Mouse (Mus musculus) embryonic facial prominence, embryonic 14.5 days (tissue): ENCODE data around the gene Golm1. TPM values are rescaled to one million over a fixed set of nuclear protein-coding genes. Genes with fewer than 3 reads are reported as not detected.

Experiments
- ATAC-seq: fragments of 200-750 bp; cut with Nextera tagmentation; 2 replicates; pipeline ENCODE4 v1.8.0; 2017; ENCODE audit warnings: low read depth, moderate number of reproducible peaks, moderate TSS enrichment
- DNase-seq: peaks from one replicate; pipeline ENCODE4 v3.0.0-alpha.2; 2015; ENCODE audit warnings: low spot score
- H3K27ac ChIP-seq: fragments of 300-500 bp; sonication (generic); replicated peaks from 2 replicates; pipeline ENCODE4 v1.5.1; 2014; ENCODE audit warnings: low read depth, mild to moderate bottlenecking, low read length, moderate library complexity
- H3K27me3 ChIP-seq: fragments of 300-500 bp; sonication (generic); replicated peaks from 2 replicates; pipeline ENCODE4 v1.6.1; 2014; ENCODE audit warnings: low read length; ENCODE audit not compliant: control insufficient read depth, insufficient read depth
- H3K36me3 ChIP-seq: fragments of 300-500 bp; sonication (generic); 2 replicates; pipeline ENCODE4 v1.6.1; 2014; ENCODE audit warnings: low read length, mixed read lengths; ENCODE audit not compliant: control insufficient read depth, insufficient read depth
- H3K4me1 ChIP-seq: fragments of 300-500 bp; sonication (generic); 2 replicates; pipeline ENCODE4 v1.6.1; 2014; ENCODE audit warnings: antibody characterized with exemption, low read length; ENCODE audit not compliant: control insufficient read depth, insufficient read depth
- H3K4me2 ChIP-seq: fragments of 300-500 bp; sonication (generic); 2 replicates; pipeline ENCODE4 v1.6.1; 2014; ENCODE audit warnings: low read depth, mild to moderate bottlenecking, low read length, moderate library complexity, mixed read lengths
- H3K4me3 ChIP-seq: fragments of 300-500 bp; sonication (generic); 2 replicates; pipeline ENCODE4 v1.5.1; 2014; ENCODE audit warnings: low read depth, mild to moderate bottlenecking, low read length
- H3K9ac ChIP-seq: fragments of 300-500 bp; sonication (generic); 2 replicates; pipeline ENCODE4 v1.6.1; 2014; ENCODE audit warnings: low read depth, mild to moderate bottlenecking, low read length, moderate library complexity, mixed read lengths
- H3K9me3 ChIP-seq: fragments of 300-500 bp; sonication (generic); 2 replicates; pipeline ENCODE4 v1.6.1; 2016; ENCODE audit warnings: low read length; ENCODE audit not compliant: control insufficient read depth
- WGBS: fragments of 180-500 bp; shearing (Covaris S2); extraction: QIAGEN DNeasy Blood & Tissue Kit; methylation state at CpG from one replicate; pipeline ENCODE4 v1.1.7; 2014; 5-methylcytosine and 5-hydroxymethylcytosine counted together
- polyA plus RNA-seq: library from polyadenylated mRNA; unstranded; fragments of >200 nt; fragmentation: Nextera tagmentation; extraction: Ambion mirVana; gene quantifications from 2 replicates; pipeline ENCODE4 v1.2.1, GENCODE M21; 2014

Golm1 gene
- polyA plus RNA-seq, 1 experiment from 2014 or later = 42.3 TPM

- 55% methylated on average over 13 of the region's 13 CpGs for WGBS
Measured at GRCm38 (mm10) chr13:59688338-59688770, 12.7 kb upstream of the Golm1 start.

DNA sequence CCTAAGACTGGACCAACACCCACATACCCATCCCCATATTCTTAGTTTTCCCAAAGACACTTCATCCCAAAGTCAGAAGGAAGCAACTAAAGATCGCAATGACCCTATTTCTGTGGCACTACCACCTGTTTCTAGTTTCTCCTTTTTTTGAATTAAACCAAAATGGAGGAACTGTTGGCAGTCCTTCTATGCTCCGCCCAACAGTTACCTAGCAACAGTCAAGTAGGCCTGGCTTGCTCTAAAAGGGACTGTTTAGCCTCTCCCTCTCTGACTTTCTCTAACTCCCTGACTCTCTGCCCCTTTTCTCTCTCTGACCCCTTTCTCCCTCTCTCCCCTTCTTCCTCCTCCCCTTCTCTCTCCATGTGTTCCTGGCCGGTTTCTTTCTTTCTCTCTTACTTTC lies 9.6 kb upstream of the Golm1 start:
- H3K9me3 ChIP-seq = no peaks in the 10 kb centered on the region
- no peak overlapping the region for H3K4me3 ChIP-seq
- H3K27me3 ChIP-seq = no peaks in the 10 kb centered on the region
- H3K27ac ChIP-seq = no peak overlapping the region
- WGBS = 80% methylated on average over 3 of the region's 3 CpGs
- H3K36me3 ChIP-seq = no peaks in the 10 kb centered on the region
- H3K4me1 ChIP-seq = no peaks in the 10 kb centered on the region
- H3K4me2 ChIP-seq = no peak overlapping the region
- DNase-seq (no peak), ATAC-seq (no peak)
- H3K9ac ChIP-seq = no peak overlapping the region

More at GRCm38 (mm10) chr13:59688338-59688770, 12.7 kb upstream of the Golm1 start:
- Histone ChIP-seq H3K4me2 (no peak overlapping the region), H3K27me3 (no peaks in the 10 kb centered on the region), H3K4me3 (no peak overlapping the region), H3K9ac (no peak overlapping the region), H3K9me3 (no peaks in the 10 kb centered on the region), H3K27ac (no peak overlapping the region), H3K4me1 (no peaks in the 10 kb centered on the region), H3K36me3 (no peaks in the 10 kb centered on the region)
- ATAC-seq (no peak), DNase-seq (no peak)

GRCm38 (mm10) chr13:59682629-59683028 lies 7.0 kb upstream of the Golm1 start:
- no peaks in the 10 kb centered on the region for H3K9me3 ChIP-seq
- H3K4me3 ChIP-seq = no peak overlapping the region
- H3K36me3 ChIP-seq = no peaks in the 10 kb centered on the region
- H3K27ac ChIP-seq = no peak overlapping the region
- no peak overlapping the region for H3K9ac ChIP-seq
- 28% methylated on average over 7 of the region's 7 CpGs for WGBS
- ATAC-seq (no peak), DNase-seq (peak; percentile 55)
- H3K27me3 ChIP-seq = no peaks in the 10 kb centered on the region
- no peak overlapping the region for H3K4me2 ChIP-seq
- H3K4me1 ChIP-seq = no peaks in the 10 kb centered on the region

GRCm38 (mm10) chr13:59679908-59680307 lies 4.3 kb upstream of the Golm1 start:
- WGBS = 65% methylated on average over 4 of the region's 4 CpGs
- DNase-seq (no peak), ATAC-seq (no peak)
- Histone ChIP-seq H3K4me3 (no peak overlapping the region), H3K27ac (no peak overlapping the region), H3K4me1 (no peaks in the 10 kb centered on the region; the same call in 1 of the 2 replicates), H3K4me2 (no peak overlapping the region), H3K9ac (no peak overlapping the region), H3K27me3 (no peaks in the 10 kb centered on the region), H3K9me3 (no peaks in the 10 kb centered on the region), H3K36me3 (no peaks in the 10 kb centered on the region)

DNA sequence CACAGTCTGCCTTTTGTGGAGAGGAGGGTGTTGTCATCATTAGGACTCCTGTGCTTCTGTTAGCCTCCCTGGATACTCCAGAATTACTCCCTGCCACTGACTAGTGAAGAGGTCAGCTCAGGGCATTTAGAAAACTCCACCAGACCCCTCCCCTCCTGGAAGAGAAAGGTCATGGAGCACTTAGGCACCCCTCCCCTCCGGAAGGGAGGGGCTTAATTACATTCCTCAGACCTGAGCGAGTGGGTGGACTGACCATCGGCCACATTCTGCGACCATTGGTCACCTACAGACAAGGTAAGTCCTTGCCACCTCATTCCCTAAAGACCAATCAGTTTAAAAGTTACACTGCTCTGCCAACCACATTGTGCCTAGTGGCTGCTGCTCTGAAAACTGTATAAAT lies 3.7 kb upstream of the Golm1 start:
- Histone ChIP-seq H3K27ac (no peak overlapping the region), H3K4me1 (peaks cover 5% of the 10 kb centered on the region), H3K36me3 (no peaks in the 10 kb centered on the region), H3K4me2 (no peak overlapping the region), H3K9ac (no peak overlapping the region), H3K4me3 (no peak overlapping the region), H3K9me3 (no peaks in the 10 kb centered on the region), H3K27me3 (no peaks in the 10 kb centered on the region)
- WGBS = 50% methylated on average over 4 of the region's 4 CpGs
- ATAC-seq = no peak
- no peak for DNase-seq

DNA sequence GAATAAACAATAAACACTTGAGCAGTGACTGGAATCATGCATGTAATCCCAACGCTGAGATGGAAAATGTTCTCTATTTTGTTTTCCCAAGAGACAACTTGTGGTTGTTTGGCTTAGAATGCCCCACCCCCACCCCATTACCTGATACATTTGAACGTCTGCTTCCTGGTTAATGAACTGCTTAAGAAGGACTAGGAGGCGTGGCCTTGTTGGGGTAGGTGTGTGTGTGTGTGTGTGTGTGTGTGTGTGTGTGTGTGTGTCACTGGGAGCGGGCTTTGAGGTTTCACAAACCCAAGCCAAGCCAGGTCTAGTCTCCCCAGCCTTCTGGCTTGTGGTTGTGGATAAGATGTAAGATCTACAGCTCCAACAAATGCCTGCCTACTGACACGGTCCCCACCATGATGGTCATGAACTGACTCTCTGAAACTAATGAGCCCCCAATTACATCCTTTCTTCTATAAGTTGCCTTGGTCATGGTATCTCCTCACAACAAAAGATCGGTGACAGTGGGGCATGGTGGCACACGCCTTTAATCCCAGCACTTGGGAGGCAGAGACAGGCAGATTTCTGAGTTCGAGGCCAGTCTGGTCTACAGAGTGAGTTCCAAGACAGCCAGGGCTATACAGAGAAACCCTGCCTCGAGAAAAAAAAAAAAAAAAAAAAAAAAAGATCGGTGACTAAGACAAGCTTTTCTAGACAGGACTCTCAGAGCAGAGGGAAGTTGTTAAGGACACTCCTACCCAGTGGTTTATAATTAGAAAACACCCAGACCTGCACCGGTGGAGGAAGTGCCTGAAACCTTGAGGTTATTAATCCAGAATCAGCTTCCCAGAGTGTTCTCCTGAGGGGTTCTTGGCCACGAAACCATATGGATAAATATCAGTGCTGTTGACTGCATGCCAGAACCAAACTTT lies 962 bp upstream of the Golm1 start:
- no peak for DNase-seq
- H3K27ac ChIP-seq = no peak overlapping the region
- H3K4me2 ChIP-seq = no peak overlapping the region; the same call in 1 of the 2 replicates
- no peak overlapping the region for H3K9ac ChIP-seq
- H3K9me3 ChIP-seq = no peaks in the 10 kb centered on the region
- no peak for ATAC-seq
- WGBS = 70% methylated on average over 12 of the region's 12 CpGs
- H3K4me3 ChIP-seq = no peak overlapping the region
- H3K36me3 ChIP-seq = no peaks in the 10 kb centered on the region
- peaks cover 16% of the 10 kb centered on the region for H3K4me1 ChIP-seq
- H3K27me3 ChIP-seq = no peaks in the 10 kb centered on the region

GRCm38 (mm10) chr13:59674761-59675150 lies 855 bp downstream of the Golm1 start:
- WGBS = 1% methylated on average over 13 of the region's 13 CpGs
- ATAC-seq = no peak
- no peaks in the 10 kb centered on the region for H3K27me3 ChIP-seq
- peak overlapping the region; percentile 67 for H3K27ac ChIP-seq
- no peaks in the 10 kb centered on the region for H3K9me3 ChIP-seq
- H3K4me2 ChIP-seq = peak overlapping the region; percentile 81
- no peaks in the 10 kb centered on the region for H3K36me3 ChIP-seq
- peaks cover 16% of the 10 kb centered on the region for H3K4me1 ChIP-seq
- DNase-seq = peak; percentile 33
- peak overlapping the region; percentile 81 for H3K9ac ChIP-seq
- H3K4me3 ChIP-seq = peak overlapping the region; percentile 78

- peaks cover 16% of the 10 kb centered on the region for H3K4me1 ChIP-seq
- H3K27me3 ChIP-seq = no peaks in the 10 kb centered on the region
- H3K9me3 ChIP-seq = no peaks in the 10 kb centered on the region
- no peak overlapping the region; the same call in 1 of the 2 replicates for H3K9ac ChIP-seq
- WGBS = 5% methylated on average over 3 of the region's 3 CpGs
- H3K36me3 ChIP-seq = no peaks in the 10 kb centered on the region
- ATAC-seq = no peak
- peak overlapping the region; percentile 67; the same call in 1 of the 2 replicates for H3K27ac ChIP-seq
- peak overlapping the region; percentile 78 for H3K4me3 ChIP-seq
- H3K4me2 ChIP-seq = peak overlapping the region; percentile 81
- DNase-seq = peak; percentile 33
Measured at GRCm38 (mm10) chr13:59674215-59674614, 1.4 kb downstream of the Golm1 start.
